Mouse (Mus musculus) kidney, adult 18-20 months (tissue): ENCODE results near the gene Susd6.
"Not testable (repeated sequence)": the region's sequence is repeated elsewhere in the genome, so short reads cannot be mapped to it uniquely, and the experiment has no call there.

Source experiments
- DNase-seq: peaks from one replicate; pipeline ENCODE4 v3.0.0; 2021

Susd6 gene

DNA sequence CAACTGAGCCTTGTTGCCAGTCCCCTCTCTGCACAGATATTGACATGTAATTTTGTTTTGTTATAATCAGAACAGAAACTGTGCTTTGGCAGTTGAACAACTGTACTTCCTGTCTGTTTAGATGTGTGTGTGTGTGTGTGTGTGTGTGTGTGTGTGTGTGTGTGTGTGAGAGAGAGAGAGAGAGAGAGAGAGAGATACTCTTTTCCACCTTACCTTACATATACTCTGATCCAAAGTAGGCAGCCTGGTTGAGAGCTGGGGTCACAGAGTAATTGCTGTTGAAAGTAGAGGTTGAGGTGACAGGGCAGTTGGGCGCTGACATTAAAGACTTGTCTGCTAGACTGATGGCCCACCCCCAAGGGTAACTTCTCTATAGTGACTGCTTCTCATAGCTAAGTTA, 25.0 kb downstream of the Susd6 start:
- DNase-seq = no peak

DNA sequence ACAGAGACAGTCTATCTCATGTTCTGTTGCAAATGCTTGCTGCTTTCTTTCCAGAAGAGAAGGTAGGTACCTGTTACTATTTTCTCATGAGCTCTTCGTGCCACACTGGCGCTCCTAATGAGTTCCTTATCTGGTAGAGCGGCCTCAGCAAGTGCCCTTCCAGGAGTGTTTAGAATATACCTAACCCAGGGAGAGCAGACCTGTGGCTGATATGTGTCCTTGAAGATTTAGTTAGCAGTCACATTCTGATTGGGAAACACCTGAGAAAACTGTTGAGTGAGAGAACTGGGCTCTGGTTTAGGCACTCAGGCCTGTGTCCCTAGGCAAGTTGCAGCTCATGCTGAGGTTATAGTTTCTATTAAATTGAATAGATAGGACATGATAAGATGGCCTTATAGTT, 25.6 kb downstream of the Susd6 start:
- no peak for DNase-seq

DNA sequence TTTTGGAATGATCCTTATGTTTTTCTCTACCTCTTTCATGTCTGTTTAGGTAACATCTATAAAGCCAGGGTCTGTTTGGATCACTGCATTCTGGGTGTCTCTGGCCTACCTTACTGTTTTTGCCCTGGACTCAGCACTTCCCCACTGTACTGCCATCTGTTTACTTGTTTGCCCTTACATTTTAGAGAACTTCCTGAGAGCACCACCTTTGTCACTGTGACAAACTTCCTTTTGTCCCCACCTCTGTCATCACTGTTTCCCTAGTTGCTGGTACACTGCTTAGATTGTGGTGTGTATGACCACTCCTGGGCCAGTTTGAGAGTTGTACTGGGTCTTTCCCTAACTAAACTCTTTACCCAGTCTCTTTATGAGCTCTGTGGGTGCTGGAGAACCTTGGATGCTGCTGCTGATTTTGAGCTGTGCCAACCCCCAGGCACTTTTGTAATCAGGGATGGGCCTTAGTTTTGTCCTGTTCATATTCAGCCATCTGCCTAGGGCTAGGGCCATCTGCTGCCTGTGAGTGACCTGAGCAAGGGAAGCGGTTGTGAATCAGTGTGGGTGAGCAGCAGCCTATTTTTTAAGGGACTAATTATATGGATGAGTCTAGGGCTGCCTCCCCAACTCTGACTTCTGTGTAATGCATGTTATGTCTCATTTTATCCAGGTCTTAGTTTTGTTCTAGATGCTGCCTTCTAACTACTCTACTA, 26.2 kb downstream of the Susd6 start:
- no peak for DNase-seq

DNA sequence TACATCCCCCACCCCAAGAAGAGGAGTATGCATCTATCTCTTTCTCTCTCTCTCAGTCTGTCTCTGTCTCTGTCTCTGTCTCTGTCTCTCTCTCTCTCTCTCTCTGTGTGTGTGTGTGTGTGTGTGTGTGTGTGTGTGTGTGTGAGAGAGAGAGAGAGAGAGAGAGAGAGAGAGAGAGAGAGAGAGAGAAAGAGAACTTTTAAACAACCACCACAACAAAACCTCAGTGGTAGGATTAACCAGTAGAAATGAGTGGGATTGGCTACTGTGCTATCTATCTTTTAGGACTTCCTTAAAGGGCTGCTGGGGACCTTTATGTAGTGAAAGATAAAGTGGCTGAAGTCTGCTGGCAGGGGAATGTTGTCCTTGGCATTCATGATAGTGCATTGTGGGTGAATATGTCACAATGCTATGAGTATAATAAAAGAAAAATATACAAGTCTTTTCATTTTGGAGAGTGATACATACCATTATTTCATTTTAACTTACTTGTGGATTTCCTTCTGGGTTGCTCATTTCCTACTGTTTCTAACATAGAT, 27.5 kb downstream of the Susd6 start:
- DNase-seq = no peak

DNA sequence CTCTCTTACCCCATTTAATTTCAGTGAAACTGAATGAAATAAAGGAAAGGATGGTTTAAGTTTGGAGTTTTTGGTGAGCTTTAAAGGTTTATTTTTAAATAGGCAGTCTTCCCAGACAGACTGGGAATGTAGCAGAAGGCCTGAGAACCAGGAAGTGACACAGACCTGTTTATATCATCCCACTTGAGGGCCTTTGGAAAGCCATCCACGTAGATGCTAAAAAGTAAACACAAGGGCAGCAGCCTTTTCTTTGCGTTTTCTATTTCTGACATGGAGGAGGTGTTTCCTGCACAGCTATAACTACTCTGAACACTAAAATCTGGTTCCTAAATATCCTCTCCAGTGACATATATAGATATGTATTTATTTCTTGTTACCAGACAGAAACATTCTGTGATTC, 28.7 kb downstream of the Susd6 start:
- not testable (repeated sequence) for DNase-seq

DNA sequence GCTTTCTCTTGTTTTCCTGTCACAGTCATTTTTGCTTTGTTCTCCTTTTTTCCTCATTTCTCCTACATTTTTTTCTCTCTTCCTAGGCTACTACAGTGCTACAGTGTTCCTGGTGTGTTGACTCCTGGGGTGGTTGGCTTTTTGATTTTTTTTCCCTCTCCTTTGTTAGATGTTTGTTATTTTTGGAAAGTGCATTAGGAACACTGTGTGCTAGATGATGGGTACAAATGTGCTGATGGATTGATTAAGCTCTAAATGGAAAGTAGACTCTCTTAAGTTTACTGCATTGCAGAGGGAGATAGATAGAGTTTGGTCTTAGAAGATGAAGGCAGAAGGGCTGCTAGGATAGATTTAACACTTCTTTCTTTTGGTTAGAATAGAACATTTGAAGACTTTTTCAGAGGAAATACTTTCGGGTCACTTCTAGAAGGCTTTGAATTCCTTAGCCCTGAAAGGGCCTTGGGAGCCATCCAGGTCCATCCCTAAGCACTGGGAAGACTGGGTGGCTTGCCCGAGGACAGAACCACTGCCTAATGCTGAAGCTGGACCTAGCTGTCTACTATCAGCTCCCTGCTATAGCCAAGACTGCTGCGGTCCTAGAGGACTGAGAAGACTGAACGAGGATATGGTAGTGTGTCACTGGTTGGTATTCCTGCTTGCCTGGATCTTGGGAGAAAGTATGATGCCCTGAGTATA, 31.1 kb downstream of the Susd6 start:
- DNase-seq = peak; percentile 43

DNA sequence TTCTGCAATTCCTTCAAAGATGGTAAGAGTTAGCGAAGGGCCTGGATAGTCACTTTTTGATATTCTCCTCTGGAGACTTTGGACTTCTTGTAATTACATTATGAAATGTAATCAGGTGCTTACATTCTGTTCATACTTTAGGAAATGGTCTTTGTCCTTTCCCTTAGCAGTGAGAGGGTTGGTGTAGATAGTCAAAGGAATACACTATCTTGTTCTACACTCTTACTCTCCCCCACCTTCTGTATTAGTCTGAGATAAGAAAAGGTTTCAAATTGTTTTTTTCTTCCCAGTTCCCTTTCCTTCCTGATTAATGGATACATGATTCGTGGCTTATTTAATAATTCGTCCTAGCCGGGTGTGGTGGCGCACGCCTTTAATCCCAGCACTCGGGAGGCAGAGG, 32.2 kb downstream of the Susd6 start:
- DNase-seq = no peak

DNA sequence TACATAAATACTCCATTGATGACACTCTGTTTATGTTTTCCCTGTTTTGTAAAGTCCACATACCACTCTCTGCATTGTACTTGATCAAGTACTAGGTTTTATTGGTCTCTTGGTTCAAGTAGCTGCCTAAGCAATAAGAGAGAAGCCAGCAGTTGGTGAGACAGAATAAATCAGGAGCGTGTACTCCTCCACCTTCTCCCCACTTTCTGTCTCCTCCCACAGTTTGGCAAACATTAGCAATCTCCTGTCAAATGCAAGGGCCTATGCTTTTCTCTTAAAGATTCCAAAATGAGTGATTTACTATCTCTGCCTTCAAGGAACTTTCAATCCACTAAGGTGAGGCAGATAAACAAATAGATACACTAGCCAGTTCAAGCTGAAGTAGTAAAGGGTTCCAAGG, 33.9 kb downstream of the Susd6 start:
- no peak for DNase-seq

DNA sequence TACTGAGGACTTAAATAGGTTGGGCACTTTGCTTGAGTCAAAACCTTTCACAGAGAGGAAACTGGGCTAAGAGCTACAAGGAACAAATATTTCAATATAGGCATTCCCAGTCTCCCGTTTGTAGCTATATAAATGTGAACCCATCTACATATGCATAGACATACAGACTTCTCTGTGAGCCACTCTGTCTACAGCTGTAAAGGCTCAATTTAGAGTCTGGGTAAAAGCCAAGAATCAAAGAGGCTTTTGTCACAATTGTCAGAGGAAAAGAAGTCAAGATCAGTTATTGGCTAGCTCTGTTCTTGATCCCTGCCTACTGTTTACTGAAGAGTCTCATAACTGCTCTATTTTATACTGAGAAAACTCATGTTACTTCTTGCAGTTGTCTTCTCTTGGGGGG, 36.1 kb downstream of the Susd6 start:
- DNase-seq = no peak

DNA sequence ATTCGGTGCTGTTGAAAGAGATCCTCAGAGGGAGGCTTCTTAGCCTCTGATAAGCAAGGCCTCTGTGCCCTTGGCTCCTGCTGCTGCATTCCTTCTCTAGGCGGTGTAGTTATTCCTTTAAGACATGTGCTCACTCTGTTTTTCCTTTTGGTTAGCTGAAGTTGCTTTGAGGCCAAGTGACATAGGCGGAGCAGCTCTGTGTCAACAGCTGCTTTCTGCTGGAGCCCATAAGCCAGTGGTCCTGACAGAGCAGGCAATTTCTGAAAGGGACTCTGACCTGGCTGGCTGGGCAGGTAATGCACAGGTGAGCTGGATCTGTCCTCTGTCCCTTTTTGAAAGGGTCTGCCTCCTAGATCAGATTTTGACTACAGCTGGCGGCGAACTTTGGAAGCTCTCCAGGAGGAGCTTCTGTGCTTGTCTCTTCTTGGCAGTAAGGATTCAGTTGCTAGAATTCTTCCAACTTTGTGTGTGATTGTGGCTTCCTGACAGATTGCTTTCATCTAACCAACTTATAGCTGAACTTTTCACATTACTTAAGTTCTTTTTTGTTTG, 37.2 kb downstream of the Susd6 start:
- peak; percentile 56 for DNase-seq

DNA sequence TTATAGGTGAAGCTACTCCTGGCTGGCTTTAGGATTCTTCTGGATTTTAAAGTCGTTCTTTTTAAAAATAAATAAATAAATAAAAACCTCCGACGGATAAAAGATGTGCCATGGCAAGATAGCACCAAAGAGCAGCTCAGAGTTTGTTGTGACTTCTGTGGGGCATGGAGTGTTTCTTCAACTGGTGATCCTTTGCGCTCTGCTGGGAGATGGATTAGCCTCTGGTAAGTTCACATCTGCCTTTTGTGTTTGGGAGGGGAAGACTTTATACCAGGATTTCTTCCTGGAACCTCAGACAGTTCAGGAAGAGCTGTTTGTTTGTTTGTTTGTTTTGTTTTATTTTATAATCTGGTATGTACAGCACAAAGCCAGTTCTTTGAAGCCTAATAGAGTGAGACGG, 37.7 kb downstream of the Susd6 start:
- DNase-seq = no peak

DNA sequence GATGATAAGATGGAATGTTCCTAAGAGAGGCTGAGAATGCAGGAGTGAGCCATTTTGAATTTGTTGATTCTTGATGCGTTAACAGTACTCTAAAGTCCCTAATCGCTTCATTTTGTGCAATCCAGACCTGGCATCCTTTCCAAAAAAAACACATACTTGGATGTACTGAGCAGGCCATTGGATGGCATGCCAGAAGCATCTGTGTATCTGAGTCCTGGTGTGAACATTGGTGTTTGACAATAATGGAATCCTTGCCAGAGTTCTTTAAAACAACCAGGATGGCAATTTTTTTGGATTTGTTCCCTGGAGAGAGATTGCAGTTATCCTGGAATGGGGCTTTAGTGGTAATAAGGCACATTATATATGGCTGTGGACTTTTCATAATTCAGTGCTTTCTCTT, 38.6 kb downstream of the Susd6 start:
- no peak for DNase-seq

DNA sequence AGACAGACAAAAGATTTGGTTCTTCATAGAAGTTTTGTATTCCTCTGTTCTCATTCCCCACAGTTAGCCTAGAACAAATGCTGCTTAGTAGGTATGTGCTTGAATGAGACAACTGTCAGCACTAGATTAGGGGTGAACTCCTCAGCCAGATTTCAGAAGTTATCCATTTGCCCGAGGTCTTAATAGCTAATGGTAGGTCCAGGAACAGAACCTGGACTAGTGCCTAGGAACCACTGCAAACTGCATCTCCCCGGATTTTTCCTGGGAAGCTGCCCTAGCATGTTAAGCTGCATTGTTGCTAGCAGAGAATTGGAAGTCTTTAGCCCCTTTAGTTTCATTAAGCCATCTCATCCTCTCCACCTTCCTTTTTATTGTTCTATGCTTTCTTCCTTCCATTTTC, 39.9 kb downstream of the Susd6 start:
- DNase-seq = no peak

DNA sequence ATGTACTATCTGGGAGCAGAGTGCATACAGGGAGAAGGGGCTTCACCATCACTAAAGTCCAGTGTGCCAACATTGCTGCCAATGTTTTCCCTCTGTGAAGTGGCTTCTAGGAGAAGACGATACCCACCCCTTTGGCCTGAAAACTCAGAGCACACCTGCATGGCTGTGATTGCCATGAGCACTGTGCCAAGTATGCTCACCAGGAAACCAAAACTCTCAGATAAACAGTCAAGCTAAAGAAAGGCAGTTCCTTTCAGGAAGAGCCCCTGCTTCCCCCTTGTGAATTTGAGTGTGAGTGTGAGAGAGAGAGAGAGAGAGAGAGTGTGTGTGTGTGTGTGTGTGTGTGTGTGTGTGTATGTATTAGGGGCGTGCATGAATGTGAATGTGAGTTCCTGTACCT, 40.5 kb downstream of the Susd6 start:
- no peak for DNase-seq

DNA sequence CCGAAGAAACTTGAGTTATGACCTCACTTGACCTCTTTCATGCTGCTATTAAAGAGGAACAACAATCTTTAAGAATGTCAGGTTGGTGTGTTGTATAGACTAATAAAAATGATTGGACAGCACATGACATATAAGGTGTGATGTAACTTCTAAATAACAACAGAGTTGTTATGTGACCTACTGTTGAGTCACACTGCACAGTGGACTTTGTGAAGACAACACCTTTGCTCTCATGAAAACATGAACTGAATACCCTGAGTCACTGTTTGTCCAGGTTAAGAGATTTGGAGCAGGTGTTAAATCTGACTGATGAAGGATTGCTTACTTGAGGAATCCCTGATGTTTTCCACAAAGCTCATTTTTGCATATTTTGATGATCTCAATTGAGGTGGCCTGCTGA, 42.0 kb downstream of the Susd6 start:
- no peak for DNase-seq

DNA sequence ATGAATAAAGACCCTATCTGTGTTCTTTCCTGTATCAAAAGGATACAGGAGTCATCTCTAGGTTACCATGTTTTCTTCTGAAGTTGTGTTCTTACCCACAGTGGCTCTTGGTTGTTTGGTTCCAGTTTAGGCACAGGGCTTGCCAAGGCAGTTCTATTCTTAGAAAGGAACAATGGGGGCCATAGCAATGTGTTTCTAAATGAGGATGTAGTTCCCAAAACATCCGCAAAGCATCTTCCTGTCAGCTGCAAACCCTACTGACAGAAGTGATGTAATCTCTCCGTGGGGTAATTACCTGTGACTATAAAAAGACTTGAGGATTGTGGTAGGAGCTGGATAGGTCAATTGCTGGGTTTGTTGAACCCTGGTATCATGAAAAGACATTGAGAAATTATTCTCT, 43.2 kb downstream of the Susd6 start:
- no peak for DNase-seq

DNA sequence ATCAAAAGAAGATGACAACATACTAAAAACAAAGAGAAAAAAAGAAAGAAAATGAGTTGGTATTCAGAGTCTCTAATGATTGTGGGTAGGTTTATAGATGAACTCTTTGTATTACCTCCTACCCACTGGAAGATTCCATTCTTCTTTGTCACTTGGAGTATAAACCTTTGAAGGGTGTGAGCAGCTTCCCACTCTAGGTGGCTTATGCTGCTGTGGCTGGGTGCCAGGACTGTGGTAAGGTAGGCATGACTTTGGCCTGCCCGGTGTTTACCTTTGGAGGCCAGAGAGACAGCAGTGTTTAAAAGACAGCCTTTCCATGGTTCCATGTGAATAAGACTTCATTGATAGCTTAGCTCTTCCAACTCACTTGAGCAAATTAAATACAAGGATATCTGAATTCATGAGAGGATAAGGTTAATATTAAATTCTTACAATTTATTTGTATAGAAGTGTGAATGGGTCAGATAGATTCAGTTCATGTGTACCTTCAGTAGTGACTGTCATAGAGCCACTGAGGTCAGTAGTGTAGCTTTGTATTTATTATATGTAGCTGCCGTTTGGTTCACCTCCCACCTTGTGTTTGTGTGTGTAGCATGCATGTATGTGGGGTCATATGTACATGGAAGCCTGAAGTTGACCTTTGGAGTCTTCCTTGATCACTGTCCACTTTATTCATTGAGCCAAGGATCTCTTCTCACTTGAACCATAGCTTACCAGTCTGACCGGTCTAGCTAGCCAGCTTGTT, 44.0 kb downstream of the Susd6 start:
- DNase-seq = peak; percentile 65

DNA sequence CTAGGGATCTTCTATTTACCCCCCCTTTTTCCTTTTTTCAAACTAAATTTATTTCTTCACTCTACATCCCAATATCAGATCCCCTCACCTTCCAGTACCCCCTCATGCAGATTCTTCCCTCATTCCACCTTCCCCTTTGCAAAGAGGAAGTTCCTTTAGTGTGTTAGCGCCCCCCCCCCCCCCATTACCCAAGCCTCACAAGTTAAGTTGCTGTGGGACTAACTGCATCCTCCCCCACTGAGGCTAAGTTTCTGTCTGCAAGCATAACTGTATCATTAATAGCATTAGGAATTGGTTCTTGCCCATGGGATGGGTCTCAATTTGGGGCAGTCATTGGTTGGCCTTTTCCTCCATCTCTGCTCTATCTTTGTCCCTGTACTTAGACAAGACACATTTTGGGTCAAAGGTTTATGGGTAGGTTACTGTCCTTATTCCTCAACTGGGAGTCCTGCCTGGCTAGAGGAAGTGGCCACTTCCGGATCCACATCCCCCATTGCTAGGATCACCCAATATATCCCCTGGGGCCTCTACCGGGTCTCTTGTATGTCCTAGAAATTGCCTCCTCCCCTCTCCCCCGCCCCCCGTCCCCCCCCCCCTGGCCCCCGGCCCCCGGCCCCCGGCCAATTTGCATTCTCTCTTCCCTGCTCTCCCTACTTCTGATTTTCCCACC, 44.7 kb downstream of the Susd6 start:
- no peak for DNase-seq

DNA sequence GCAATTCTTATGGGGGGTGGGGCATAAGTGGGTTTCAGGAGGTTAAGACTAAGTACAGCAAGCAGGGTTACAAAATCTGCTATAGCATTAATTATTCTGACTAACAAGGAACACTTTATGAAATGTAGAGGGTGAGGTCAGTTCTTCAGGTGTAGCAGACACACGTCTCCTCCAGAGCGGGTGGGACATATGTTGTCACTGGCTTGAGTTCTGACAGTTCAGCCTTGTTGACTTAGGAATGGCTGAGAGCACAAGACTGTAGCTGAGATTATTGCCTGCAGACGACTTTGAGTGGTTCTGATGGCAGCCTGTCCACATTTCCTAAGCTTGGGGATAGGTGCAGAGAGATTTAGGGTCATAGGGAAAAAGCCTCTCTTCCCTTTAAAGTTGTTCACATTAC, 47.3 kb downstream of the Susd6 start:
- no peak for DNase-seq

DNA sequence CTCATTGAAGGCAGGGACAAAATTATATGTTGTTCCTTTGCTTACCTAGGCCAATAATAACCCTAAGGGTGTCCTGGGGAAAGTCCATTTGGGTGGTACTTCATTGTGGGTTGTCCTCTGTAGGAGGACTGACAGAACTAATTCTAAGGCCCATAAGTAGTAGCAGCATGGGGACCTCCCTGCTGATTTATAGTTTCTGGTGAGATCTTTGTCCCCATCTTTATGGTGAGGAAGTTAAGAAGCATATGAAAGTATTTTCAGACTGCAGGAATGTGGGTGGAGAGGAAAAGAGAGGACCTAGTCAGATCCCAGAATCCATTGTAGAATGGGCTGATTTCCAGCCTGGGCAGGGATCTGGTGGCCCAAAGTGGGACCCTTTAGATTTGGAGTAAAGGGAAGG, 48.0 kb downstream of the Susd6 start:
- DNase-seq = no peak

DNA sequence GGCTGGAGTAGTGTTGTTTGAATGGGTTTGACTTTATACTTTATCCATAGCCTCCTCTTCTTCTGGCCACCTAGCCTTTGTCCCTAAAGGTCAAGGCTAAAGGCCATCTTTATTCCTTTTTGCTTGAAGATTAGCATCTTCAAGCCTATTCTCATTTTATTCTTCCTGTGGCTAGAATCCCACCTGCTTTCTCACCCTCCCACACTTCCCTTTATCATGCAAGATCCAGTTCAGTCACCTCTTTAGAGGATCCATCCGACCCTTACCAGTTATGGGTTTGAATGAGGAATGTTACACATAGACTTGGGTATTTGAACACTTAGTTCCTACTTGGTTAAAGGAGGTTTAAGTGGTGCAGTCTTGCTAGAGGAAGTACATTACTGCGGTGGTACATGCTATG, 48.5 kb downstream of the Susd6 start:
- no peak for DNase-seq

DNA sequence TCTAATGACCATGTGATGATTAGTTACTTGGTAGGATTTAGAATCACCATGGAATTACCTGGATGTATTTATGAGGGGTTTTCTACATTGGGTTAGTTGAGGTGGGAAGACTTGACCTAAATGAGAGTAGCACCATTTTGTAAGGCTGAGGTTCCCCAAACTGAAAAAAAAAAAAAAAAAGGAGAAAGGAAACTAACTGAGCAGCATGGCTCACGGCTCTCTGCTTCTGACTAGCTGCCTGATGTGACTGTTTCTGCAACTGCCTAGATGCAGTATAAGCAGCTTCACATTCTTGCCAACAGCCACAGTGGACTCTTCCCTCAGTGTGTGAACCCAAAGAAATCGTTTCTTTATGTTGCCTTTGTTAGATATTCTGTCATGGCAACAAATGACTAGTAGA, 49.3 kb downstream of the Susd6 start:
- no peak for DNase-seq

DNA sequence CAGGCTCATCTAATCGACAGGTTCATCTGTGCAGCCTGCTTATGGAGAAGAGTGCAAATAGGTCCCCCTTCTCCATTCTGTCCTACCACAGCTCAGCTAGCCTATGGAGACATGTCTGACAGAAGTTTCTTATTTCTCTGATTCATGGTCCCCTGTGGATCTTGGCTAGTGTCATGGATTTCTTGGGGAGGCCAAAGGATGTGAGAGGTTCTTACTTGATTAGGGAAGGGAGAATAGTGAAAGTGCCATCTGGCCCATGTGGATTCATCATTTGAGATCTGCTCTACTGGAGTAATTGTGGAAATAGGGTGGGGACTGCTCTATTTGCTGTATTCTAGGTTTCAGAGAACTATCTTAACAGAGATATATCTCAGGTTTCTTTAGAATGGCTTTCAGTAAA, 51.3 kb downstream of the Susd6 start:
- DNase-seq = no peak
